Mouse (Mus musculus) thymus, postnatal 36 days (tissue): ENCODE data around the gene 1110017D15Rik.

Experiments used
- DNase-seq, 2 experiments: peaks; one replicate each; pipeline ENCODE4 v3.0.0; 2022; ENCODE audit warnings: mixed read lengths in 2 of 2

The 1110017D15Rik gene

GRCm38 (mm10) chr4:41507998-41508397, 9.1 kb downstream of the 1110017D15Rik start:
- DNase-seq, result no peak

- DNase-seq, result no peak
These were observed 9.7 kb downstream of the 1110017D15Rik start for GRCm38 (mm10) chr4:41507326-41507924.

GRCm38 (mm10) chr4:41506906-41507305, 10.2 kb downstream of the 1110017D15Rik start:
- DNase-seq, result peak; percentile 64 to 72

GRCm38 (mm10) chr4:41506156-41506555, 11.0 kb downstream of the 1110017D15Rik start:
- peak; percentile 29 to 32 for DNase-seq

- no peak for DNase-seq
These were observed 12.0 kb downstream of the 1110017D15Rik start for GRCm38 (mm10) chr4:41505131-41505551.

- DNase-seq, result no peak
These were observed 12.8 kb downstream of the 1110017D15Rik start for GRCm38 (mm10) chr4:41504325-41504724.

GRCm38 (mm10) chr4:41502986-41503412, 14.1 kb downstream of the 1110017D15Rik start, which contains the start of gene AI464131:
Gene AI464131 (minus strand): TSS chr4:41503076.
- DNase-seq, result peak; percentile 63 to 73

GRCm38 (mm10) chr4:41502171-41502940, 14.8 kb downstream of the 1110017D15Rik start:
- DNase-seq, result no peak

GRCm38 (mm10) chr4:41500787-41501186, 16.3 kb downstream of the 1110017D15Rik start:
- DNase-seq, result no peak

- DNase-seq, result no peak
These were observed 17.5 kb downstream of the 1110017D15Rik start for GRCm38 (mm10) chr4:41499619-41500018.

- no peak for DNase-seq
These were observed 18.2 kb downstream of the 1110017D15Rik start for GRCm38 (mm10) chr4:41498921-41499391.

GRCm38 (mm10) chr4:41497995-41498845, 18.9 kb downstream of the 1110017D15Rik start:
- DNase-seq, result no peak

- DNase-seq, result peak; percentile 51 to 52
These were observed 19.6 kb downstream of the 1110017D15Rik start for GRCm38 (mm10) chr4:41497579-41497978.

GRCm38 (mm10) chr4:41497046-41497445, 20.1 kb downstream of the 1110017D15Rik start:
- no peak for DNase-seq

GRCm38 (mm10) chr4:41495850-41496249, 21.3 kb downstream of the 1110017D15Rik start:
- DNase-seq, result no peak

- no peak for DNase-seq
These were observed 22.1 kb downstream of the 1110017D15Rik start for GRCm38 (mm10) chr4:41495076-41495475.

GRCm38 (mm10) chr4:41494378-41494777, 22.8 kb downstream of the 1110017D15Rik start:
- DNase-seq, result no peak

- DNase-seq, result no peak
These were observed 23.5 kb downstream of the 1110017D15Rik start for GRCm38 (mm10) chr4:41493464-41494116.

- DNase-seq, result no peak
These were observed 24.2 kb downstream of the 1110017D15Rik start for GRCm38 (mm10) chr4:41492951-41493350.

GRCm38 (mm10) chr4:41481601-41482017, 35.5 kb downstream of the 1110017D15Rik start:
- no peak for DNase-seq

- DNase-seq, result no peak
These were observed 36.9 kb downstream of the 1110017D15Rik start for GRCm38 (mm10) chr4:41480254-41480653.

GRCm38 (mm10) chr4:41479456-41479804, 37.7 kb downstream of the 1110017D15Rik start:
- DNase-seq, result no peak
